Mouse (Mus musculus): ENCODE measurements around the gene Gm11733. TPM values are rescaled to one million over a fixed set of nuclear protein-coding genes. Genes with fewer than 3 reads are reported as not detected.

Gene Gm11733
- polyA plus RNA-seq (2012; rRNA removed), result not detected in 2 replicates

DNA sequence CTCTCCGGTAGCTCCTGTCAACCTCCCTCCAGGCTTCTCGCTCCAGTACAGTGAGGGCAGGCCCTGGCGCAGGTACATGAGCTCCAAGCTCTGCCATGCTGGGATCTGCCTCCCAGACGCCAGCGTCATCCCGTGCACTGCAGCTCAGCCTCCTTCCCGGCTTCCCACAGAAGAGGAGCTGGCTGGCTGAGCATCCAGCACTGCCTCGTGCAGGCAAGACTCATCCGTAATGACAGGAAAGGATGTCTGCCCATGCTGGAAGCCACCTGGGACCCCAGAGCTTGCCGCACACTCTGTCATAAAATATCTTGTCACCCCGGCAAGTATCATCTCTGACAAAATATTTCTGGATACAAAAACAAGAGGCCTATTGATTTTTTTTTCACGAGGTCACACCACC is at the start of gene Gm11733:
Gene Gm11733 (plus strand): TSS at position 171 of the 400 bp plus-strand sequence.

Other genes with a start within 250 kb of the Gm11733 start
- gene Tnrc6c, start 169.9 kb downstream of the Gm11733 start, polyA plus RNA-seq (2012; rRNA removed), result 16.9 and 17.6 TPM in 2 replicates